8 mouse cellular contexts compared by ENCODE assay signal in the genomic region with DNA sequence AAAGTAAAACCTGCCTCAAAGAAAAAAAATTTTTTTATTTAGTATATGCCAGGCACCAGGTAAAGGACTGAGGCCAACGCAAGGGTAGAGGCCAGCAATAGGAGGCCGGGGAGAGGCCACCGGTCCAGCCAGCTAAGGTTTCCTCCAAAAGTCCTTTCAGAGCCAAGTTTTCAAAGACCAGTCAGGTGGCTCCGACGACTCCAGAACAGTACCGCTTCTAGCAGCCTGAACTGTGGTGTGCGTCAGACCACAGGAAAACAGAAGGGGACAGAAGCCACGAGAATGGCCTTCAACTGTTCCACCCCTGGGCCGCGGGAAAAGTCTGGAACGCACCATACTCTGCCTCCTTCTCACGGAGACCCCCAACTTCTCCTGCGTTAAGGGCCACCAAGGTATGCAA. TPM values are rescaled to one million over a fixed set of nuclear protein-coding genes. Genes with fewer than 3 reads are reported as not detected.
A peak's percentile ranks its signal among the peaks of the same experiment; 100 is the strongest.
DNase-seq lines count a peak whose midpoint lies in the region; ATAC-seq lines count a peak whose summit lies in the region.

No protein-coding gene starts in this region.

- no peaks in the 10 kb centered on the region for H3K9me3 ChIP-seq in heart, embryonic 11.5 days (replicated peaks; ENCODE audit: control insufficient read depth, low read length)
- no peaks in the 10 kb centered on the region for H3K9me3 ChIP-seq in midbrain, embryonic 16.5 days (replicated peaks; ENCODE audit: control insufficient read depth, low read length, poor library complexity, severe bottlenecking)

- no peaks in the 10 kb centered on the region for H3K27me3 ChIP-seq in heart, embryonic 11.5 days (ENCODE audit: control insufficient read depth, insufficient read depth, low read length)
- H3K27me3 ChIP-seq in midbrain, embryonic 16.5 days (ENCODE audit: control insufficient read depth, insufficient read depth, low read depth, low read length) = no peaks in the 10 kb centered on the region

- 23% methylated on average over 13 of the region's 13 CpGs for WGBS in heart, embryonic 11.5 days (ENCODE audit: insufficient replicate concordance)
- 27% methylated on average over 13 of the region's 13 CpGs for WGBS in midbrain, embryonic 16.5 days

- no peak for ATAC-seq in heart, embryonic 11.5 days (replicated peaks; ENCODE audit: insufficient number of reproducible peaks, low FRiP score, low TSS enrichment)
- ATAC-seq in midbrain, embryonic 16.5 days = no peak

- no peaks in the 10 kb centered on the region for H3K36me3 ChIP-seq in heart, embryonic 11.5 days (ENCODE audit: control insufficient read depth, insufficient read depth, low read length)
- H3K36me3 ChIP-seq in midbrain, embryonic 16.5 days (ENCODE audit: control insufficient read depth, insufficient read depth, low read length) = no peaks in the 10 kb centered on the region

- peak overlapping the region; percentile 71 for H3K9ac ChIP-seq in heart, embryonic 11.5 days (ENCODE audit: low read depth, low read length)
- peak overlapping the region; percentile 80 for H3K9ac ChIP-seq in midbrain, embryonic 16.5 days (ENCODE audit: low read depth, low read length)

- no peak overlapping the region for H3K27ac ChIP-seq in heart, embryonic 11.5 days (ENCODE audit: low read depth, low read length)
- H3K27ac ChIP-seq in midbrain, embryonic 16.5 days (ENCODE audit: low read length) = no peak overlapping the region

- peak overlapping the region; percentile 93 for H3K4me2 ChIP-seq in heart, embryonic 11.5 days
- H3K4me2 ChIP-seq in midbrain, embryonic 16.5 days (ENCODE audit: low read length) = peak overlapping the region; percentile 96

- DNase-seq in 416B (ENCODE audit: low read depth) = peak; percentile 67
- DNase-seq in Muller cell, postnatal 12 days (ENCODE audit: inconsistent ontology term) = peak; percentile 32
- DNase-seq in kidney, postnatal 10 days = peak; percentile 37
- no peak for DNase-seq in ovary, postnatal 36 days (ENCODE audit: low spot score)
- no peak for DNase-seq in cerebellum, postnatal 10 days
- no peak for DNase-seq in layer of hippocampus, adult 18-20 months (ENCODE audit: low spot score in 2 of 2)

- H3K4me3 ChIP-seq in heart, embryonic 11.5 days (ENCODE audit: low read depth, low read length) = peak overlapping the region; percentile 68
- peak overlapping the region; percentile 71 for H3K4me3 ChIP-seq in midbrain, embryonic 16.5 days (ENCODE audit: low read depth, low read length)

- peaks cover 4% of the 10 kb centered on the region; the same call in 1 of the 2 replicates for H3K4me1 ChIP-seq in heart, embryonic 11.5 days (ENCODE audit: control insufficient read depth, insufficient read depth, low read length)
- peaks cover 8% of the 10 kb centered on the region for H3K4me1 ChIP-seq in midbrain, embryonic 16.5 days (ENCODE audit: control insufficient read depth, insufficient read depth, low read length)

RNA-seq across cellular contexts. Expression of a gene that starts 1.2 kb away (rescaled TPM):
- polyA plus RNA-seq in heart, embryonic 11.5 days (2014; fragmentation: Nextera tagmentation; extraction: Ambion mirVana) = 13.3 and 15.4 TPM in 2 replicates
- polyA plus RNA-seq in midbrain, embryonic 16.5 days (2015; fragmentation: Nextera tagmentation; extraction: Ambion mirVana) = 34.1 and 40.1 TPM in 2 replicates
- total RNA-seq in layer of hippocampus, adult 18-20 months (2021) = 10 to 100 TPM; 82.4 to 82.5 TPM

RNA-seq across cellular contexts. Expression of a gene that starts 45.8 kb away (rescaled TPM):
- 1.2 and 1.6 TPM in 2 replicates for polyA plus RNA-seq in heart, embryonic 11.5 days (2014; fragmentation: Nextera tagmentation; extraction: Ambion mirVana)
- 2.2 and 2.9 TPM in 2 replicates for polyA plus RNA-seq in midbrain, embryonic 16.5 days (2015; fragmentation: Nextera tagmentation; extraction: Ambion mirVana)
- 10 to 100 TPM; 20.9 to 22.5 TPM for total RNA-seq in layer of hippocampus, adult 18-20 months (2021)

RNA-seq across cellular contexts. Expression of a gene that starts 49.9 kb away (rescaled TPM):
- polyA plus RNA-seq in heart, embryonic 11.5 days (2014; fragmentation: Nextera tagmentation; extraction: Ambion mirVana) = 252 and 297 TPM in 2 replicates
- 103 and 121 TPM in 2 replicates for polyA plus RNA-seq in midbrain, embryonic 16.5 days (2015; fragmentation: Nextera tagmentation; extraction: Ambion mirVana)
- total RNA-seq in layer of hippocampus, adult 18-20 months (2021) = 10 to 100 TPM; 15.7 to 34.6 TPM

Comparison
In these comparisons a context has a peak if more than half of its experiments do, and no peak if none do; other contexts are left out.
1. DNase-seq: peak in 416B (single experiment), Muller cell, postnatal 12 days (single experiment) and kidney, postnatal 10 days (single experiment); none in ovary, postnatal 36 days (single experiment), cerebellum, postnatal 10 days (0 of 2) and layer of hippocampus, adult 18-20 months (0 of 2).